Mouse (Mus musculus): ENCODE data around the gene Tmem151b.

The Tmem151b gene

DNA sequence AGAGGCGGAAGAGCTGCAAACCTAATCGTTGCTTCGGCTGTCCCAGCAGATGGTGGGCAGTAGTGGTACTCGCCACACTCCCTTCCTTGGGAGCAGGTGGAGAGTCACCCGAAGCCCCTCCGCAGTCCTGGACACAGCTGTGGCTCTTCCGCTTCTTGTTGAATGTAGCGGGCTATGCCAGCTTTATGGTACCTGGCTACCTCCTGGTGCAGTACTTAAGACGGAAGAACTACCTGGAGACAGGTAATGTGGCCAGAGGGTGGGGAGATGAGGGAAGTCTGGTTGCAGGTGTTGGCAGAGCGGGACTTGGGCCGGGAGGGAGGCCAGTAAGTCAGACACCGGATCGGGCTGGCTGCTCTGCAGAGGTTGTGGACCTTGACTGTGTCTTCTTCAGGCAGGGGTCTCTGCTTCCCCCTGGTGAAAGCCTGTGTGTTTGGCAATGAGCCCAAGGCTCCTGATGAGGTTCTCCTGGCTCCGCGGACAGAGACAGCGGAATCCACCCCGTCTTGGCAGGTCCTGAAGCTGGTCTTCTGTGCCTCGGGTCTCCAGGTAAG, 15.1 kb upstream of the Tmem151b start:
- no peak for DNase-seq (ENCODE audit: low spot score in 2 of 2)

DNA sequence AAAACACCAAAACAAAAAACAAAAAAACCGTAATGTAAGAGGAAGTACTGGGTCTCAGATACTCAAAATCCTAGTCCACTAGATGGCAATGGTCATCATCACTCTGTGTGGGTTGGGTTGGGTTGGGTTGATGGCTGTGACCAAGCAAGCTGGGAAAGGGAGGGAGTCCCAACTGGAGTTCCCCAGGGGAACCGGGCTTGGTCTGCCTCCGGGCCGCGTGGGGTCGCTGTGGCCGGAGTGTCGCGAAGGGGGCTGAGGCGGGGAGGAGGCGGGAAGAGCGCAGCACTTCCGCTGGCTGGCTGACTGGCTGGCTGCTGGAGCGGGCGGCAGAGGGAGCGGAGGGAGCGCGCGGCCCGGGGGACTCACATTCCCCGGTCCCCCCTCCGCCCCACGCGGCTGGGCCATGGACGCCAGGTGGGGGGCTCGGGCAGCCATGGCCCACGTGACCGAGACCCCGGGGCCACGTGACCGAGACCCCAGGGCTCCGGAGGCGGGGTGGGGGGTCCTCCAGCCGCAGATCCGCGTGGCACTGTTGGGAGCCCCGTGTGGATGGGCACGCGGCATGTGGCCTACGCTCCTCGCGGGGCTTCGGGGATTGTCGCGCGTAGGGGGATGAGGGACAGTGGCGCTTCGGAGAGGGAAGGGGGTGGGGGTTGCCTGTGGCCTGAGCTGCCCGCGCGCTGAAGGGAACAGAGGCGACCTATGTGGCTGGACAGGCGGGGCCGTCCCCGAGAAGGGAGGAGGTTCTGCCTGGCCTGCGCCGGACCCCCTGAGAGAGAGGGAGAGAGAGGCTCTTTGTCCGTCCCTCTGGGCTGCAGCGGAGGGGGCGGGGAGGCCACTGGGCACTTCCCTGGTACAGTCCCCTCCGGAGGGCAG, 14.4 kb upstream of the Tmem151b start, which contains the start of gene Slc35b2:
Gene Slc35b2, plus strand, starts transcription at position 220 of the 876 bp plus-strand sequence.
- DNase-seq (ENCODE audit: low spot score in 2 of 2) = peak; percentile 73 to 89

DNA sequence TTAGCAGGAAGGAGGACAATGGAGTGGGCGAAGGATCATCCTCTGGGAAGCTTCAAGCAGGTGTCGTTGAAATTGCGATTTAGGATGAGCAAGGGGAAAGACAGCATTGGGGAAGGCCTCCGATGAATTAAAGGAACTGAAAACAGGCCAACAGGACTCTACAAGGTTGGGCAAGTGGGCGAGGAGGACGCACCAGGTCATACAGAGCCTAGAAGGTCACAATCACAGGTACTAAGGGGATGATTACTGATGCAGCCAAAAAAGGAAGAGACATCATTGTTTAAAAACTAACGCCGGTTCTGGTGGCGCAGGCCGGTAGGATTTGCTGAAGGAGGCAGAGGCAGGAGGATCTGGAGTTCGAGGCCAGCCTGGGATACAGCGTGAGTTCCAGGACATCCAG, 13.7 kb upstream of the Tmem151b start:
- no peak for DNase-seq (ENCODE audit: low spot score in 2 of 2)

DNA sequence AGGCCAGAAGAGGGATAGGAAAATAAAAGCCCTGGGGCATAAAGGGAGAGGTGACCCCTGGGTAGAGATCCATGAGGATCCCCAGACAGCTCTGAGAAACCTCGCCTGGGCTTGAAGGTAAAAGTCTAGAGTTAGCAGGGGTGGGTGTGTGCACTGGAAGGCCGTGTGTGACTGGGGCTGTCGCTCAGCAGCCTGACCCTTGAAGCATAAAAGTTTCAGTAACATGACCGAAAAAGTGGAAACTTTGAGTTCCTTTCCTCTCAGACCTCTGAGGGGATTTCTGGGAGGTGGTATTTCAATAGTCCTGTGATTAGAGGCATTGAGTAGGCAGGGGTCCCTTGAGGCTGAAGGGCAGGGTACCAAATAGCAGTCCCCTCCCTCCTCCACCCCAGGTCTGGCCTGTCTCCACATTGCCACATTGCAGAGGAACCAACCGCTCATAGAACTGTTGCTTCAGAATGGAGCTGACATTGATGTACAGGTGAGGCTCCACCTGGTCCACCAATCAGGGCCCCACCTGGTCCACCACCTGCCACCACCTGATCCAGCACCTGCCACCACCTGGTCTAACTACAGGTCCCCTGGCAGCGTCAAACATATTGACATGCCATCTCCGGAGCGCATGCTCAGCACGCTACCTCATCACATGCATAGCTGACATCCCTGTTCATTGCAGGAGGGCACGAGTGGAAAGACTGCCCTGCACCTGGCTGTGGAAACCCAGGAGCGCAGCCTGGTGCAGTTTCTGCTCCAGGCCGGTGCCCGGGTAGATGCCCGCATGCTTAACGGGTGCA, 10.5 kb upstream of the Tmem151b start:
- no peak for DNase-seq (ENCODE audit: low spot score in 2 of 2)

DNA sequence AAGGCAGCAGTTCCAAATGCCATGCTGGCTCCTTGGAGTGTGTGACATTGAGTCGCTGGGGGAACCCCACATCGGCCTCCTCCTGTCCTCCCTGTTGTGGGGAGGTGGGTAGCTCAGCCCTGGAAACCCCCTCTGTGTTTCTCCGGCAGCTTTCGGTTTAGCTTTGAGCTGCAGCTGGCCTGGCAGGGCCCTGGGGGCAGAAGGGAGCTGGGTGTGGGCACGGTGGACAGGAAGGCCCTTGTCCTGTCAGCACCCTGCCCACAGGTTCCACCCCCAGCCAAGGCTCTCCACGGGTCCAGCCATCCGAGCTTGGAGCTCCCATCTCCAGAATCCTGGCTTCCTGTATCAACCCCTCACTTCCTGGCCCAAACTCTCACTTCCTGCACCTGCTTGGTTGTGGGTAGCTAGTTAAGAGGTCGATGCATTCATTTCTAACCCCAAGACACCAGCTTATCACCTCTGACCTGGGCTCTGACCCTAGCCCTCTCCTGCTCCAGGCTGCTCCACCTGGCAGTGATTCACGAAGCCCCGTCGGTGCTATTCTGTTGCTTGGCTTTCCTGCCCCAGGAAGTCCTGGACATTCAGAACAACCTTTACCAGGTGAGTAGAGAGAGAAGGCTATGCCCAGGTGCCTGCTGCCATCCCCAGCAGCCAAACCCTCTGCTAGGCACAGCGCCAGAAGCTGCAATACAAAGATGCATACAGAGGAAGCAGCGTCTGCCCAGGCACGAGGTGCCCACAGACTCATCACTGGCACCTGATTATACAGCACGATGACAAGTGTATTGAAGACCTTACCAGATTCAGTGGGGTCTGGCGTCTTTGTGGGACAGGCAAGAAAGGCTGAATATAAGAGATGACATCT, 8.8 kb upstream of the Tmem151b start:
- DNase-seq (ENCODE audit: low spot score in 2 of 2) = peak; percentile 40 to 53

DNA sequence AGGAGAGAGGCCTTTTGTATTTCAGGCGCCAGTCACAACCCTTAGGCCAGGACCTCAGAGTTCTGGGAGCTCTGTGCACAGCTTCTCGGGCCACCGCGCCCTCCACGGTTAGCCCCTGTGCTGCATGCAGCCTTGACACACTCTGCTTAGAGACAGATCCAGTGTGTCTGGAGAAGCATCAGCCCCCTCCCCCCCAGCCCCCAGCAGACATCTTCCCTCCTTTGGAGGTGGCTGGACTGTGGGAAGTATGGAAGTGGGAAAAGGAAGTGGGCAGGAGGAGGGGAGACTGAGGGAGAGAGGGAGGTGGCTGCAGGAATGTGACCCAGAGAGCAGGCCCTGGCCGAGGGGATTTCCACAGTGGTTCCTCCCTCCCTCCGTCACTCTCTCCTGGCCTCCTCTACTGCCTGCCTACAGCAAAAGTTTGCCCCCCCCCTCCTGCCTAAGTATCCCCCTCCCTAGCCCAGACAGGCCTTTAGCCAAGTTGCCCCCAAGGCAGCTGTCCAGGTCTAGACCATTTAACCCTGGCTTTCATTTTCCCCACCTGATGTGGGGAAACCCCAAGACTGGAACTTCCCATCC, 7.9 kb upstream of the Tmem151b start:
- peak in 1 of 2 experiments; percentile 45 for DNase-seq (ENCODE audit: low spot score in 2 of 2)

DNA sequence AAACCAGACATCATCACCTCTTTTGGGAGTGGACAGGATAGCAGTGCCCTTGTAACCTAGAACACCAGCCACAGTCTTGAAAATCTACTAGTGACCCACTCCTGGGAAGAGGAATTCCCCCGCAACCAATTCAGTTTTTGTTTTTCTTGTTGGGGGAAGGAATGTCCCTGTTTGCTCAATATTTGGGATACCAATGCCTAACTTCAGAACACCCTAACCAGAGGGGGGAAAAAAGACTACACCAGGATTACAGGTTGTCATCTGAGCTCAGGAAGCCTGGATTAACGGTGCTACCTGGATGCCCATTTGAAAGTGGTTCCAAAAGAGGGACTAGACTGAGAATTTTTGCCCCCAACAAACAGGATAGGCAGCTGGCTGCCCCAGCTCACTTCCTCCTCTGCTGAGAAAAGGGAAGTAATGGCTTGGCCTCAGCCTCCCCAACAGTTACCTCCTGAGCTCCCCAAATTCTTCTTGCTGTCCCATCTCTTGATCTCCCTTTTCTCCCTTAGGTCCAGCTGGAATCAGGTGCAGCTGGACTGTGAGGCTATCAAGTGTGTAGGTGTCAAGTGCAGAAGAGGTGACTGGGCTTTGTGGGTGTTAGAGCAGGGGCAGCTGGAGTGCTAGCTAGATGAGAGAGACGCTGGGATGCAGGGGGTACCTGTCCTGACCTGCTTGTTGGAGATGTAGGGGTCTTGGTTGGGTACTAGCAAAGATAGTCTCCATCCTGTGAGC, 7.2 kb upstream of the Tmem151b start:
- DNase-seq (ENCODE audit: low spot score in 2 of 2) = peak in 1 of 2 experiments; percentile 43

DNA sequence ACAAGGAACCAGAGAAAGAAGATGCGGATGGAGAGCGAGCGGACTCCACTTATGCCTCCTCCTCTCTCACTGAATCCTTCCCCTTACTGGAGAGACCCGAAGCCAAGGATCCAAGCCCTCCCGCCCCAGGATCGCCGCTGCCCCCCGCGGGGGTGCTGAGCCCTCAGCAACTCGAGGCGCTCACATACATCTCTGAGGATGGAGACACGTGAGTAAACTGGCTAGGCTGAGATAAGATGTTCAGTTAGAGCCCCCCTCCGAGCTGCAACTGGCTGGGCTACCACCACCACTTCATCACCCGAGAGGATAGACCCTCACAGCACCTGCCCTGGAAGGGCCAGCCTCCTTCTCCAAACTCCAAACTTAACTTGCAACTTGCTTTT, 6.6 kb upstream of the Tmem151b start:
- DNase-seq (ENCODE audit: low spot score in 2 of 2) = no peak

DNA sequence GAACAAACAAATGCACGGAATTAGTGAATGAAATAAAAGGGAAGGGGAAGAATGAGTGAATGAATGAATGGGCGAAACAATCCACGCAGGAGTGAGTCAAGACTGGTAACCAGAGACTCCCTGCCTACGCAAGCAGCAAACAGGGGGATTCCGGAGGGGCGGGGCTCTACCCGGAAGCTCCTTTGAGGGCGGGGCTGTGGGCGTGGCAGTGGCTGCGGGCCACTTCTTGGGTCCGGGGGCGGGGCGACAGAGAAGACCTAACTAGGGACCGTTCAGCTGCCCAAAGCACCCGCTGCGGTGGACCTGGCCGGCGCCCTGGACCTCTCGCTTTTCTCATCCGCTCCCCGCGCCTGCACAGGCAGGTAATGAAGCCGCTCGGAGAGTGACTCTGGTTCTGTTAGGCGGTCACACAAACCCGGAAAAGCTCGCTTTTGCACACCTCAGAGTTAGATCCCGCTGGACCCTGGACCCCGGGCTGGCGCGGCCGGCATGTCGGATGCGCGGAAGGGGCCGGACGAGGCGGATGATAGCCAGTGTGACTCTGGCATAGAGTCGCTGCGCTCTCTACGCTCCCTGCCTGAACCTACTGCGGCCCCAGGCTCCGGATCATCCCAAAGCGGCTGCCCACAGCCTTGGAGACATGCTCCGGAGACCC, 6.1 kb upstream of the Tmem151b start, which contains the start of gene Nfkbie:
Gene Nfkbie, plus strand, starts transcription at position 252 of the 655 bp plus-strand sequence.
- peak; percentile 54 to 98 for DNase-seq (ENCODE audit: low spot score in 2 of 2)

DNA sequence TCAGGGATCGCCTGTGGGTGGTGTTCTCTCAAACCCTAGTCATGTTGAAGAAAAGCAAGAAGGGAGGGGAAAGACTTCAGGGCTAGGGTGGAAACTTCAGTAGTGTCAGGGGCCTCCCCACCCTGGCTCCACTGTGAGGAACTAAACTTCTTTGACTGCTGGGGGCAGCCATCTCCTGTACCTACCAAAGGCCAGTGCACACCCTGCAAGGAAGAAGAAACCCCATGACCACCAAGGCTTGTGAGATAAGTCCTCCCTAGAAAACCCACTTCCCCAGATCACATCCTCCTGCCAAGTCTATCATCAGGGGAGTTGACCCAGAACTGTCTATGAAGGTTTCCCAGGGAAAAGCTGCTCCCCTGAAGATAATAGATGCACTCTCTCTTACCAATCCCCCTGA, 4.9 kb upstream of the Tmem151b start:
- DNase-seq (ENCODE audit: low spot score in 2 of 2) = peak in 1 of 2 experiments; percentile 4

DNA sequence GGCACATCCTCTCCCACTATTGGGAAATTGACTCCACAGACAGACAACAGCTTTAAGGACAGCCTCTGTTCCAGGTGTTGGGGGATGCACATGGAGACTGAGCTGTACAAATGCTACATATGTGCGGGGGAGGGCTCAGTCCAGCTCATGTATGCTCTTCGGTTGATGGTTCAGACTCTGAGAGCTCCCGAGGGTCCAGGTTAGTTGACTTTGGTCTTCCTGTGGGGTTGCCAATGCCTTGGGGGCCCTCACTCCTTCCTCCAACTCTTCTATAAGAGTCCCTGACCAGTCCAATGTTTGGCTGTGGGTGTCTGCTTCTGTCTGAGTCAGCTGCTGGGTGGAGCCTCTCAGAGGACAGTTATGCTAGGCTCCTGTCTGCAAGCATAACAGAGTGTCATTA, 3.6 kb upstream of the Tmem151b start:
- peak in 1 of 2 experiments; percentile 2 for DNase-seq (ENCODE audit: low spot score in 2 of 2)

DNA sequence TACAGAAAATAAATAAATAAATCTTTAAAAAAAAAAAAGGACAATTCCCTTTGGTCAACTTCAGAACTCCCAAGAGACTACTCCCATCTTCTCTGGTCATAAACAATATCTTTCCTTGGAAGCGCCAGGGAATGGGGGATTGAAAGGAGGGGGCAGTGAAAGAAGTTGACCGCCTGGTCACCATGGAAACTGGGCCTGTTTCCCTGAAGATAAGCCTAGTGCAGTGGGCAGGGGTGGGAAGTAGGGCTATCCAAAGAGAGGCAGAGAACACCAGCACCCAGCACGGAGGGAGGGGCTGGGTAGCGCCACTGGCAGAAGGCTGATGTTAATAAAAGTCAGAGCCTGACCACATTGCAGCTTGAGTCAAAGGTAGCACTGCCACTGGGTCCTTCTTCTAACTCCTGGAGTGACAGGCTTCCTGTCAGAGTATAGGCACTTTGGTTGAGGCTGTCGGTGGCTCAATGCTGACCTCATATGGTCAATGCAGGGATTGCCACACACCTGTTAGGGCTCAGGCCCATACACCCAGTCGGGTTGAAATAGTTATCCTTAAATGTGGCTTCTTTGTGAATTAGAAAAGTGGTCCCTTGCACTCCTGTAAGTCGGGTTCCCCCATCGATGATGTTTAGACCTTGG, 2.5 kb upstream of the Tmem151b start:
- peak; percentile 68 to 80 for DNase-seq (ENCODE audit: low spot score in 2 of 2)

DNA sequence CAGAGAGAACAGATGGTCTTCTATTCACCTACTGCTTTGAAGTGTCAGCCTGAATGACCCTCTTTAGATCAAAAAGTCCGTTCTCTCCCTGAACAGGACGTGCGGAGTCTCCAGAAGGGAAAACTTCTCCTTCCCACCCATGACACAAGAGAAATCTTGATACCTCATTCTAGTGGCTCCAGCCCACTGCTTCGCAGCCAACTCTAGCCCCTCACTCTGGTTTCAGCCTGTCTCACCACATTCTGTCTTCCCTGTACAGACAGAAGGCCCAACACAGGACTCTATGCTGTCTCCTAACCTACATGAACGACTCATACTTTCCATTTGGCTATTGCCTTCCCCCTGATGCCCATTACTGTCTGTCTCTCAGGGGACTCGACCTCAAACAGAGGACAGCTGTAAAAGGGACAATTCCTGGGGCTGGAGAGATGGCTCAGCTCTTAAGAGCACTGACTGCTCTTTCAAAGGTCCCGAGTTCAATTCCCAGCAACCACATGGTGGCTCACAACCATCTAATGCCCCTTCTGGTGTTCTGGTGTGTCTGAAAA, 1.8 kb upstream of the Tmem151b start:
- peak in 1 of 2 experiments; percentile 2 for DNase-seq (ENCODE audit: low spot score in 2 of 2)

DNA sequence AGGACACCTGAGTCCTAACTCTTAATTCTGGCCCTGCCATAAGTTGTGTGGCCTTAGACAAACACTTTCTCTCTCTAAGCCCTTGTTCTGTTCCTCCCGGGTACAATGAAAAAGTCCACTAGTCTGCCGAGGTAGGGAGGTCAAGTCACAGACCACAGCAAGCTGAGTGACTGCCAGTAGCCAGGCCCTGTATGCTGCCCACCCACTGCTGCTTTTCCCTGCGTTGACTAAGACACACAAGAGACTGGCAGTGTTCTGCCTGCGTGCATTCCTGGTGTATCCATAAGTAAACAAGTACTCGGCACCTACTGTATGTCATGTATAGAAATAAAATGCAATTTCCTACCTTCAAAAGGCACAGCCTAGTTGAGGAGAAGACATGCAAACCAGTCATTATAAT, 776 bp upstream of the Tmem151b start:
- no peak for DNase-seq (ENCODE audit: low spot score in 2 of 2)

DNA sequence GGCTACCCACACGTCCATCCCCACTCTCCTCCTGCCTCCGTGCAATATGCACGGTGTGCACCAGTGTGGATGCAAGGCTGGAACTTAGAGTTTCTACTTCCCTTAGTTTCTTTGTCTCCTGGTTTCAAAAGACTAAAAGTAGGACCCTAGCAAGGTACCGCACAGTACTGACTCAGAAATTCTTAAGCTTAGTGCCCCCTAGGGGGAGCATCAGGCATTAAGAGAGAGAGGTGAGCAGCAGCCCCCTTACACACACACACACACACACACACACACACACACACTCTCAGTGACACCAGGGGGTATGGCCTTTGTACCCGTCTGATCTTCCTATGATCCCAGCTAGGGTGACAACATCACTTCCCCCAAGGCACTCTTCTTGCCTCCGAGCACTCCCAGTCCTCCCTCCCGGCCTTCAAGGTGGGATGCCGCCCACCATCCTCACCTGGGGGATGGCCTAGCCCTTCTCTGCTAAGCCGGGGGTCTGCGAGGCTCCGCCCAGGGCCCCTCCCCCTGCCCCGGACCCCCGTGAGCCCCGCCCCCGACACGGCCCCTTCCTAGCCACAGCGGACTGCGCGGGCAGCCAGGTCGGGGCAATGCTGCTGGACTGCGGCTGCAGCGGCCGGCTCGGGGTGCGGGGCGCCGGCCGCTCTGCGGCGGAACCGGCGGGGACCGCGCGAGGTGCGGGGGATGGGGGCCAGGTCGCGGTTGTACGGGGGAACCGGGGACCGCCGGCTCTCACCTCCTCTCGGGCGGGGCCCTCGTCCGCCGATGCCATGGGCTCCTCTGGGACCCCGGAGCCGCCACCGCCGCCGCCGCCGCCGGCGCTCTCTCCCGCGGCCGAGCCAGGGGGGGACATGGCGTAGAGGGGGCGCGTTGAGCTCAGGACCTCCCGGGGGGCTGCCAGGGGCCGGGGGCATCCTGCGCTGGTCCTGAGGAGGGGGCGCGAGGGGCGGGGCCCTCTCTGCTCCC, 650 bp downstream of the Tmem151b start:
- no peak for DNase-seq (ENCODE audit: low spot score in 2 of 2)

DNA sequence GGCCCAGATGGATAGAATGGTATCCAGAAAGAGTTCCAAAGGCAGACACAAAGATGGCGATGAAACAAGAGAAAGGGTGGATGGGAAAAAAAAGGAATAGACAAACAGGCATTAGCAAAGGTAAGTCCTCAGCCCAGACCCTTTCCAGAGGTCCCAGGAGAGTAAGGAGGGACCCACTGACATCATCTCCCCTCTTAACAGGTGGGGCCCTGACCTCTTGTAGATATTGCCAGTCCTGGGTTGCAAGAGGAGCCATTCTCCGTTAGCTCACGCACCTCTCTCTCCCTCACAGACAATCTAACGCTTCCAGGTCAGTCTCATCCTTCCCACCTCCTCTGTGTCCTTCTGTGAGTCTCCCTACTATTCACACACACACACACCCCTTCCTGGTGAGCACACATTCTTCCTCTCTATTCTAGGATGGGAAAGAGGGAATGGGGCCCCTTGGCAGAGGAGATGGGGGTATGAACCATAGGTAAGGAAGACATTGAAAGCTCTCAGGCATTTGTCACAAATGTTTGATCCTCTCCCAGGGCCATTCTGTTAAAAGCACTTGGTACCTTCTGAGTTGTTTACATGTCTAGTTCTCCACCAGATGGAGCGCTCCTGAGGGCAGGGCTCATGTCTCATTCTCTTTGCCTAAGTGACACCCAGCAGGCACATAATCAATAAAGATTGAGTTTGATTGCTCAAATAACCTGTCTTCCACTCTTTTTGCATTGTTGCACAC, 1.9 kb downstream of the Tmem151b start:
- DNase-seq (ENCODE audit: low spot score in 2 of 2) = no peak

DNA sequence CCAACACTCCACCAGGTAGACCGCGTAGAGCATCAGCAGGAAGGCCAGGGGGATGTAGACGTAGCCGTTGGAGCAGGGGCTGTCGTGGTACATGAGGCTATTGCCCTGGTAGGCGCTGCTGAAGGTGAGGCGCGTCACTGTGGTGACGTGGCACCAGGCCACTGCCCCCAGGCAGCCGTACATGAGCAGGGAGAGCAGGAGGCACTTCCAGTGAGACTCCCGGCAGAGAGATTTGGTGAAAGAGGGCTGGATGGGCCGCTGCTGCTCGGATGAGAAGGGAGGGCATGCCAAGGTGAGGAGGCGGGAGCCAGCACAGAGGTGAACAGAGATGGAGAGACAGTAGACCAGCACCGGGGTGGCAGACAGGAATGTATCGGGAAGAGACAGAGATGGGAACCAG, 2.5 kb downstream of the Tmem151b start:
- no peak for DNase-seq (ENCODE audit: low spot score in 2 of 2)
